Mouse (Mus musculus): ENCODE measurements around the gene Mpv17.

The Mpv17 gene

DNA sequence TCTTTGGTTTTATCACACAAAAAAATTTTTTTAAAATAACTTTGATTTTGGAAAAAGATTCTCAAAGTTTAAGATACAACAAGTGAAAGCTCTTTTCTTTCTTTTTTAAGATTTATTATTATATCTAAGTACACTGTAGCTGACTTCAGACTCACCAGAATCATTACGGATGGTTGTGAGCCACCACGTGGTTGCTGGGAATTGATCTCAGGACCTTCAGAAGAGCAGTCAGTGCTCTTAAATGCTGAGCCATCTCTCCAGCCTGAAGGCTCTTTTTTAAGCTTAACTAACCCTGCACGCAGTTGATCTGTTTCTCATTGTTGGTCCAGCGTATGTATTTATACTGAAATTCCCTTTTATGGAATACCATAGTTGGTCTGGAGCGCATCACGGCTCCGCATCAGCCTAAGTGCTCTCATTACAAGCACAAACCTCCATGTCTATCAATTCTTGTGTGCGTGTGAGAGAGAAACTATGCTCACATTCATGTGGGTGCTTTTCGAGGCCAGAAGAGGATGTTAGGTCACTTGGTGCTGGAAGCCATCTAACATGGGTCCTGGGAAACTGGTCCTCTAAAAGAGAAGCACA, 27.2 kb upstream of the Mpv17 start:
- no peak for DNase-seq

DNA sequence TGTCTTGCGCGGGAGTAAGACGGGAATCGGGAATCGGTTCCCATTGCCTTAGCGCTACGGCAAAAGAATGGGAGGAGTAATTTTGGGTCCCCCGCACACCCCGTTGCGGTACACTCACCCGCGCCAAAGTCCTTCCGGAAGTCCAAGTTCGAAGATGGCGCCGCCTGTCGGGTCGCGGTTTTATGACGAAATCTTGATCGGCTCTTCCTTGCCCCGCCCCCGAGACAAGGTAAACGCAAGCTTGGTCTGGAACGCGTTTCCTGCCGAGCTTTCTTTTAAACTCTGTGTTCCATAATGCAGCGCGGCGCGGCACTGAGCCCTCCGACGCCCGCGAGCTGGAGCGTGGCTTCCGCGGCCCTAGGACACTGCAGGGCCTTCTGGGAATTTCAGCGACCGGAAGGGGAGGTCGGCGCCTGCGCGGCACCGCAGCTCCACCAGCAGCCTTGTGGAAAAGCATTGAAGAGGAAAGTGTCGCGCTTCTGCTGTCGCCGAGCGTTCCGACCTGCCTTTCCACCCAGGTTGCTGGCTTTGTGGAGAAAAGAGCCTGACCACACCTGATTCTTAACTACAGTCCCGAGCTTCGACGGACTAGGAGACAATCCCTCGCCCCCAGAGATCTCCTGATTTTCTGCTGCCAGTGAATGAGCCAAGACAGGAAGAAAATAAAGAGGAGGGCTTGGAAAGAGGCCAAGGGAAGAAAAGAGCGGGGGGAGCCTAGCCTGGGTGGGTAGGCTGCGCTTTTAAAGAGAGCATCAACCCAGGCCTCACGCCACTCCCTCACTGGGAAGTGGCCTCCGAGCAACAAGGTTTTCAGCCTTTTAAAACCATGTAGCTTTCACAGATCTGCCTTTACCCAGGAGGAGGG, 25.9 kb upstream of the Mpv17 start, which contains the start of the genes Gm29609 and Gtf3c2:
Gene Gm29609, minus strand, starts transcription at position 146 of the 865 bp plus-strand sequence.
Gene Gtf3c2, minus strand, starts transcription at position 379 of the 865 bp plus-strand sequence.
- peak; percentile 98 to 99 for DNase-seq

DNA sequence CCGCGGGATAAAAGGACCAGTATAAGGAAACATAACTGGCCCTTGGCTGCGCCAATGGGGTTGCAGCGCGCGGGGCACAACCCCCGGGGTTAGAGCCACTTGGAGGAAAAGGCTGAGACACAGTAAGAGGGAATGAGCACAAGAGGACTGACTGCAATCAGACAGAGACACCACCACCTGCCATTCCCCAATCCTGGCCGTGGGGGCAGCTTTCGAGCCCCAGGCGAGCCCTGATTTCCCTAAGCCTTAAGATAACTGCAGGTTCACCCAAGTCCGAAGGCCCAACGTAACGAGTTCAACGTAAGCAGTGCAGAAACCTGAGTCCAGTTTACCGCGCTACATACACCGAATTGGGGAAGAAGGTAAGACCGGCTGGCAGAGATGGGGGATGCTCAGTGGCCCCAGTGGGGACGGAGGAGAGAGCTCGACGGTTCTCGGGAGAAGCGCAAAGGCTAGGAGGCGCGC, 25.3 kb upstream of the Mpv17 start:
- peak in 1 of 2 experiments; percentile 49 for DNase-seq

DNA sequence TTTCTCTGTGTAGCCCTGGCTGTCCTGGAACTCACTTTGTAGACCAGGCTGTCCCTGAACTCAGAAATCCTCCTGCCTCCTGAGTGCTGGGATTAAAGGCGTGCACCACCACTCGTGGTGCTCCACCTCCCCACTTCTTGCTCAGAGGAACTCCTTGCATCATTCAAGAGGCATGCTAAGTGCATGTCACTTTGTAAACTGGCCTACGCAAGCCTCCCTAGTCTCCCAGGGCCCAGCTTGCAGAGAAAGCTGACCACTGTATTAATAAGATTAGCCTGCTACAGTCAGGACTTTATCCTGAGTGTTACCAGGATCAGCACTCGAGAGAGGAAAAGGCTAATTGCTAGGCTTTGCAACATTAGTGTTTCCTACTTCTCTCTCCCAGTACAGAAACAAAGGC, 14.6 kb upstream of the Mpv17 start:
- DNase-seq, result no peak

DNA sequence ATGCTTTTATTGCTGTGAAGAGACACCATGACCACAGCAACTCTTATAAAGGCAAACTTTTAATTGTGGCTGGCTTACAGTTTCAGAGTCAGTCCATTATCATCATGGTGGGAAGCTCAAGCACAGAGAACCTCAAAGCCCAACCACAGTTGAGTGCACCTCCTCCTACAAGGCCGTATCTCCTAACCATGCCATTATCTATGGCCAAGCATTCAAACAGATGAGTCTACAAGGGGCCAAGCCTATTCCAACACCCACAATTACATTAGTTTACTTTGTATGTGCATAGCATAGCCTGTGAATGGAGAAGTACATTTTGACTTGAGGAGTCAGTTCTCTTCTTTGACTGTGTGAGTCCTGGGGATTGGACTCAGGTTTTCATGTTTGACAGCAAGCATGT, 10.8 kb upstream of the Mpv17 start:
- no peak for DNase-seq

DNA sequence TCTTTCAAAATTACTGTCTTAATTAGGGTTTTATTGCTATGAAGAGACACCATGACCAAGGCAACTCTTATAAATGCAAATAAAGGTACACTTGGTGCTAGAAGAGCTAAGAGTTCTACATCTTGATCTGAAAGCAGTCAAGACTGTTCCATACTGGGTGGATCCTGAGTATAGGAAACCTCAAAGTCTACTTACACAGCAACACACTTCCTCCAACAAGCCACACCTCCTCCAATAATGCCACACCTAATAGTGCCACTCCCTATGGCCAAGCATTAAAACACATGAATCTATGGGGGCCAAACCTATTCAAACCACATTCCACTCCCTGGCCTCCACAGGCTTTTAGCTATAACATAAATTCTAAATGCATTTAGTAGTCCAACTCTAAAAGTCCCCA, 8.4 kb upstream of the Mpv17 start:
- no peak for DNase-seq

DNA sequence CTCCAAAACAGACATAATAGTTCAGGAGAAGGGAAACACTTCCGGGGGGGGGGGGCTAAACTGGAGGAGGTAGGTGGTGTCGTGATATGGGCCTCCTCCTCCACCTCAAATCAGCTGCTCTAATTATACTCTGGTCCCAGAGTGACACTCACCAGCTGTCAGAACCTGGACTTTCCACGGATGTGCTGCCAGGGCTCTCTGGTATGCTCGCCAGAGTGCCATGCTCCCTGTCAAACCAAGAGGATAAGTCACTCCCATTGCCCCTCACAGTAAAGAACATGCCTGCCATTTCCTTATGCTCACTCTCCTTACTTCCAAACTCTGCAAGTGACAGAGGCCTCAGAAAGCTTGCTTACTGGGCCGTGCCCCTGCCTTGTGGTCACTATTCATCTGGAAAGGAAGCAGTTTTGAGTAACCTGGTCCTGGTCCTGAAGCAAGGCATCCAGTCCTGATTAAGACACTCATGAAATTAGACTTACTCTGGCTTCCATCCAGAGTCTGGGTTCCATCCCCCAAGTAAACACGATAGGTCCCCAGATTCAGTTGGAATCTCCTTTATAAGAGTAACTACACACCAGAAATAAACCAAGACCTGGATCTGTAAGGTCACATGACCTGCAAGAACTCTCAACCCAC, 417 bp downstream of the Mpv17 start:
- peak; percentile 28 to 45 for DNase-seq

DNA sequence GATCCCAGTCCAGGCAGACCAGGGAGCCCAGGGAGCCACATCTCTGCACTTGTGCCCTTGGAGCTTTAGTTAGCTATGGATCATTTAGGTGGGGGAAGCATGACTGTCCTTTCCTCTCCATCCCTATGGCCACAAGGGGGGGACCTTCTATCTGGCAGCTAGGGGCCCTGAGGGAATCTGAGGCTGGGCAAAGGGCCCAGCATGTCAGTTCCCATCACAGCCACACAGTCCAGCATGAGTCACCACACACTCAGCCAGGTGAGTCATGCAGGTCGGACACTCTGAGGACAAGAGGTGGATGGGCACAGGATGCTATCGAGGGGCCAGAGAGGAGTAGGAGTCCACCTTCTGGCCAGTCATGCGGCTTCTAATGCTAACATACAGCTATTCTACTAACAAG, 2.3 kb downstream of the Mpv17 start:
- DNase-seq, result peak; percentile 47 to 54

DNA sequence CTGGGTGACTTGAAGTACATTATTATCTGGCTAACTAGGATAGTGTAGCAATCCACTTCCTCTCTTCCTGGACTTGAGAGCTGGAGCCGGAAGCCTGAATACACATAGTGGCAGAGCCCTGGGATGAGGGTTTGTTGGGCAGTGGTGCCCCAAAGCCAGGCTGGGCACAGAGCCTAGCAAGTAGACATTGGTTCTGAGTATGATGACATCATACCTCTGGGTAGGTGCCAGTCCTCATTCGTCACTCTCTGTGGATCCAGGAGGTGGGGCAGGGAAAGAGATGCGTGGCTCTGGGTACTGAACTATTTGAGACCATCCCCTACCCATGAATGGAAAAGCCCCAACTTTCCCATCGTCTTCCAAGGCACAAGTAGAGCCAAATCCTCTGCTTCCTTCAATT, 4.3 kb downstream of the Mpv17 start:
- peak; percentile 32 to 38 for DNase-seq

DNA sequence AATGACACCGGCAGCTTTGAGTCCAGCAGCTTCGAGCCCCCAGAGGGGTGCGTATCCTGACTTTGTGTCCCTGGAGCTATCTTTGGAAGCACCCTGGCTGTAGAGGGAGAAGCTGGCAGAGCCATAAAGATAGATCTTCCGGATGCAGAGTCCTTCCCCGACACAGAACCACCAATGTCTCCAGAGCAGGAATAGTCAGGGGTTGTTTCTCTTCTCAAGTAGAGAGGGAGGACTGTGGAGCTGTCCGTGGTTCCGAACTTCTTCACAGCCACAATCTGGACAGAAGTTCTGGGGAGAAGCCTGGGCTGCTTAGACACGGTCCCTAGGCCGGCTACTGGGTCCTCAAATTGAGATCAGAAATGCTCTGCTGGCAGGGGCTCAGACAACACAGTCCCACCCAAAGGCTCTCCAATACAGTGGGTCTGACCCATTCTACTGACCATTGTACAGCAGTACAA, 15.1 kb downstream of the Mpv17 start:
- no peak for DNase-seq

DNA sequence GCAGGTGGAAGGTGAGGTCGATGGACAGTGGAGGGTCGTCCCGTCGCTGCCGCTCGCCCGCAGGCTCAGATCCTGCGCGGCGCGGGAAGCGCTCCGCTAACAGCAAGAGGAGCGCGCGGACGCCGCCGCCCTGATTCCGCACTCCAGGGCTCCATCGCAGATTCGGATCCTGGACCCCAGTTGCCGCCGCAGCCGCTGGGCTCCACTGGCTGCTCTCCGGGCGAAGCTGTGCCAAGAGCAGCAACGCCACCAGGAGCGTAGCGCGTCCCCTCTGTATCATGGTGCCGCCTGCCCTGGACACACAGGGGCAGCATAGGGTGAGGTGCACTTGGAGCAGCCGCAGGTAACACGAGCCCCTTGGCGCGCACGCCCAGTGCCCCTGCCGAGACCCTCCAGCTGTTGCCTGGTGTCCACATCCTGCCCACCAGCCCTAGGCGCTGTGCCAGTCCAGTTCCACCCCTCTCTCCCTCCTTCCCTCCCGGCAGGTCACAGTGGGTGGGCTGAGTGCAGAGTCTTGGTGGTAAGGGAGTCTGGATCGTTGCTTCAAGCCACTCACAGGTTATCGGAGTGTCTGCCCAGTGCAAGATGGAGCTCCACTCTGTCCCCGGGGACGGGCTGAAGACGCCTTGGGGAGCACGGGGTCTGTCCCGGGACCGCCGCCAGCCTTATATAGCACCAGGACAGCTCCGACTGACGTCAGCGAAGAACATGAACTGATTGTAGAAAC, 15.6 kb downstream of the Mpv17 start, which contains the start of gene Ucn:
Gene Ucn, minus strand, starts transcription at position 589 of the 727 bp plus-strand sequence.
- peak; percentile 27 to 38 for DNase-seq

DNA sequence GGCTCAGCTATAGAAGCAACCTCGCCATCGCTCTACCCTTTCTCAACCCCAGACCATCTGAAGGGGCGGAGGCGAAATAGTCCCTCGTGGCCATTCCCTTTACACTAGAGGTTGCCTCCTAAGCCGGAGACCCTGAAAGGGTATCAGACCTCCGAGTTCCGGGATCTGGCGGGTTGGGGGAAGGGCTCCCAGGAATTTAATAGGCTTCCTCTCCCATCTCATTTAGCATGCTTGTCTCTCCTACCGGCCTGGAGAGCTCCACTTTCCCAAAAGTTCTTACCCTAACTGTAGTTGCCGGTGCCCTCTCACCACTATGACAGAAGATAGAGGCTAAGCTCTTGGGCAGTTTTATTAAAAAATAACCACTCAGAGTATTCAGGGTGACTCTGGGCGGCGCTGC, 16.4 kb downstream of the Mpv17 start:
- no peak for DNase-seq

DNA sequence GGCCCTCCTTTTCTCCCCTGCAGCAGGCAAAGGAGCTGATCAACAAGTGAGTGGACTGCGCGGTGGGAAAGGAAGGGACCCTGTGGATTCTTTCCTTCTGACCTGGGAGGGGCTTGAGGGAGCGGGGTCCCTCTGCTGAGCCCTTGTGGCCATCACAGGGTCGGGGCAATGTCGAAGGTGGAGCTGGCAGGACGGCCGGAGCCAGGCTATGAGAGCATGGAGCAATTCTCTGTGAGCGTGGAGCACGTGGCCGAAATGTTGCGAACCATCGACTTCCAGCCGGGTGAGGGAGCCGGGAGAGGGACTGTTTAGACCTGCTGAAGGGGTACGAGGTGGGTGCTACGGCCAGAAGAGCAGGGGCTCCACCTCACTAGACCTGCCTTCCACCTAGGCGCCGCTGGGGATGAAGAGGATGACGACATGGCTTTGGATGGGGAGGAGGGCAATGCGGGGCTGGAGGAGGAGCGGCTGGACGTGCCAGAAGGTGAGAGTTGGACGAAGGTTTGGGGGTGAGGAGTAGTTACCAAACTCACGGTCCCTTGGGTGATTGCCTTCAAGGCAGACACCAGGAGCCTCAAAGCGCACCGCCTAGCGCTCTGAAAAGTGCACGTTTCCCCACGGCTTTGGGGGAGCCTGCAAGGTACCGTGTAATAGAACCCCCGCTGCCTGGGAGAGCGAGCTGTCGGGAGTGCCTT, 17.2 kb downstream of the Mpv17 start:
- DNase-seq, result no peak

DNA sequence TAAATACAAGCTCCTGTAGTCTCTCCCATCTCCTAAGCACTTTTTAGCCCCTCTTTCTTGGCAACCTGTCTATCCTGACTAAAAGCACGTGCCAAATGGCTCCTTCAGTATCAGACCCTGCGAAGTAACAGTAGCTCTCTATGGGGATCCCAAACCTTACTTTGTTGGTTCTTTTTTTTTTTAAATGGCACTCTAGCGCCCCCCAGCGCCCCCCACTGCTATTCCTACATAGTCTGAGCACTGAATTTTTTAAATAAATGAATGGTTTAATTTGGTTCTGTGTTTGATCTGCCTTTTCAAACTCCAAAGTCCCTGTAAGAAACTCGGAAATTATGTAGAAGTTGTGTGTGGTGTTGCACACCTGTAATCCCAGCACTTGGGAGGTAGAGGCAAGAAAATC, 28.0 kb downstream of the Mpv17 start:
- DNase-seq, result no peak

DNA sequence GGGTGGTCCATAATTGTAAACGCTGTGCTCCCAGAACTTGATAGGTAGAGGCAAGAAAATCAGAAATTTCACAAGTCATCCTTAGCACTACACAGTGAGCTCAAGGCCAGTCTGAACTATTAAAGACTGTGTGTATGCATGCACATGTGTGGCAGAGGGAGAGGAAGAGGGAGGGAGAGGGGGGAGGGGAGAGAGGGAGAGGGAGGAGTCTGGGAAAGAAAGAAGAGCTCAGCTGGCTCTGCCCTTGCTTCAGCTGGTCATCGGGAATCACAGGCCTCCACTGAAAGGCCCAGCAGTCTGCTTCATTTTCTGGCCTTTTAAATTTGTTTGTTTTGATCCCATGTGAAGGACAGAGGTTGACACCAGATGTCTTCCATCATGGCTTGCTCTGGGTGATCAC, 30.6 kb downstream of the Mpv17 start:
- no peak for DNase-seq

DNA sequence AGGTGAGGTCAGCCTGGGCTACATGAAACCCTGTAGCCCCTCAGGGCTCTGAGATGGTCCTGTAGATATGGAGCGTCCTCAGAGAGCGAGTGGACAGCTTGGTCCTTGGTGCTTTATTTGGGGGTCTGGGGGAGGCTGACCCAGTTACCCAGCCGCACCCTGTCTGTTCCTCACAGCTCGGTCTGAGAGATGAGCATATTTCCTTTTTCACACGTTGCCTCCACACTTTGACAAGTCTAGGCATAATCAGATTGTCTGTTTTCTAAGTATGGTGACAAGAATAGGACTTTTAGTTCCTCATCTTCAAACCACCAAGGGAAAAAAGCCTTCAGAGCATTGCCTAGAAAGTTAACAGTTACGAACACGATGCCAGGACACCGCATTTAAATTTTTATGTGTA, 32.9 kb downstream of the Mpv17 start:
- DNase-seq, result no peak

DNA sequence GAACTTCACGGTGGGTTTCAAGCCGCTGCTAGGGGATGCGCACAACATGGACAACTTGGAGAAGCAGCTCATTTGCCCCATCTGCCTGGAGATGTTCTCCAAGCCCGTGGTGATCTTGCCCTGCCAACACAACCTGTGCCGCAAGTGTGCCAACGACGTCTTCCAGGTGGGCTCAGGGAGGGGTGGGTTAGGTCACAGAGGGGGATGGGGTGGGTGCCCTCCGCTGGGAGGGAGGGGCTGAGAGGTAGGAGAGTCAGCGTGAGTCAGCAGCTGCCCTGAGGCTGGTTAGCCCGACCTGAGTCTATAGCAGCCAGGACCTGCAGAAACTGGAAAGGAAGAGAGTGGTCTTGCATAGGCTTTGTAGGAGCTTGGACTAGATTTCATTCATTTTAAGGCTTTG, 37.1 kb downstream of the Mpv17 start:
- no peak for DNase-seq

DNA sequence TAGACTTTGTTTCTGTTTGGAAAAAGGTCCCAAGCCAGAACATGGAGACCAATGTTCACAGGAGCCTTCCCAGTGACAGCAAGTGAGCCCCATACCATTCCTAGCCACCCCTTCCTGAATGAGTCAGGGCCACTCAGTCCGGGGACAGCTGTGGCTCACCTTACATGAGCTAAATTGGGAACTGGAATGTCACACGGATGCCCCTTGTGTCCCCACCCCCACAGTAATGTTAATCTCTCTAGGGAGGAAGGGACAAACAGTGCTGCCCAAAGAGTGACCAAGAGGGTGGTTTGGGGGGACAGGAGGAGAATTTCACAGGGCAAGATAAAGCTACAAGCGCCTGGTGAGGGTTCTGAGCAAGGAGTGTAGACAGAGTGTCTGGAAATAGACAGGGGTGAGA, 37.7 kb downstream of the Mpv17 start, which contains the start of gene Trim54:
Gene Trim54, plus strand, starts transcription at position 359 of the 400 bp plus-strand sequence.
- DNase-seq, result no peak

DNA sequence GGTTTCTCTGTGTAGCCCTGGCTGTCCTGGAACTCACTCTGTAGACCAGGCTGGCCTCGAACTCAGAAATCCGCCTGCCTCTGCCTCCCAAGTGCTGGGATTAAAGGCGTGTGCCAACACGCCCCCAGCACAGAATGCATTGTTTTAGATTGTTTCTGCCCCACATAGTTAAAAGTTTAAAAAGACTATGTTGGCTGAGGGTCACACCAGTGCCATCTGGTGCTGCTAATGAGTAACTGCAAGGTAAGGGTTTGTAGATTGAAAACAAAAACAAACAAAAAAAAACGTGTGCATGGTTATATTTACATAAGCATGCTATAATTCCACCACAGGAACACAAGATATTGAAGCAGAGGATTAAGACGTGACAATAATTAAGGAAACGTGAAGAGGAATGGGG, 43.3 kb downstream of the Mpv17 start:
- no peak for DNase-seq

DNA sequence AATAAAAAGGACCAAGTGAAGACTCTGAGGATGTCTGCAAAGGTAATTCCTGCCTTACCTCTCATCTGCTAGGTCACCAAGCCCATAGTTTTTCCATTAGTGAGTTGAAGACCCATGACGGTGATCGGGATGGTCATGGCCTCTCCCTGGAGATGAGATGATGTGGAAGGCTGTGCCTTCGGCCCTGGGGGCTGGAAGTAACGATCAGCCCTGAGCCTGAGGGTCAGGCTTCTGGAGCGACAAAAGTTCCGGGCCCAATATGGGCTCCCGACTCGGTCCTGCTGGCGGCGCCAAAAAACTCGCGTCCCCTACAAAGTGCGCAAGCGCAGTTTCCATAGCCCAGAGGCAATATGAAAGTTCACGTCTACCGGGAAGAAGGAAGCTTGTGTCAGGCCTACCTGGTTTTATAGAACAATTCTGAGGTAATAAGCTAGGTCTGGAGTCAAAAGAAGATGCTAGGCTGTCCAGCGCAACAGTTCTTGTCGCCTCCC, 46.0 kb downstream of the Mpv17 start, which contains the start of gene Slc30a3:
Gene Slc30a3, minus strand, starts transcription at position 238 of the 491 bp plus-strand sequence.
- no peak for DNase-seq

DNA sequence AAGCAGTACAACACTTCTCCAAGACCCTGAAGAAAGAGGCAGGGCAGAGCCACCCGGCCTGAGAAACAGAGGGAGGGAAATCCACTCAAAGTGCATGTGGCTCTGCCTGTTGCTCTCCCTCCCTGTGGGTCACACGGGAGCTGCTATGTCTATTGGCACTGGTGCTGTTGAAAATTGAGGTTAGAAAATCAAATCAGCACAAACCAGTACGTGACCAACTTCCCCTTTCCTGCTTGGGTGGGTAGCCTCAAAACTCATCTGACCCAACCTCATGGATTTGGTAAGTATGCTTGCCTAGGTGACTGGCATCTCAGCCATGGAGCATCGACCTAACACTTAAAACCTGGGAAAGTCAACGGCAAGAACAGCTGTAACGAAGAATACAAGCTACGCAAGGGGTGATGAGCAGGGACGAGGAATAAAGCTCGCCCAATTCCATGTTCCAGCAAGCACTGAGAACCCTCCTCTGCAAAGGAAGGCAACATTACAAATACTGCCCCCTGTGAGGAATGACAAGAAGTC, 48.2 kb downstream of the Mpv17 start, which contains the start of gene Dnajc5g:
Gene Dnajc5g, plus strand, starts transcription at position 472 of the 522 bp plus-strand sequence.
- no peak for DNase-seq

Data from cerebellum, postnatal 10 days (tissue).